Mouse (Mus musculus) retina, embryonic 14.5 days (tissue): ENCODE measurements at regions not wholly inside any gene's neighbourhood (a gene's known extent, or its start where the extent isn't known, plus 50 kb on each side); places are given as distances from the start of the nearest gene placed in this dataset.

Experiments
- DNase-seq: peaks from one replicate; pipeline ENCODE4 v3.0.0-alpha.2; 2015; ENCODE audit warnings: low spot score

- no peak for DNase-seq
Observed at GRCm38 (mm10) chr1:151119566-151119965, 62.8 kb upstream of the Gm47985 start.

- DNase-seq, result no peak
Observed at GRCm38 (mm10) chr1:151121686-151122085, 60.7 kb upstream of the Gm47985 start.

GRCm38 (mm10) chr1:151123964-151124363, 58.4 kb upstream of the Gm47985 start:
- no peak for DNase-seq

GRCm38 (mm10) chr1:151125028-151125659, 57.2 kb upstream of the Gm47985 start:
- DNase-seq, result no peak

GRCm38 (mm10) chr1:151125764-151126485, 56.4 kb upstream of the Gm47985 start:
- DNase-seq, result no peak

GRCm38 (mm10) chr1:151126756-151127155, 55.6 kb upstream of the Gm47985 start:
- DNase-seq, result no peak

- no peak for DNase-seq
Observed at GRCm38 (mm10) chr1:151128005-151128404, 54.3 kb upstream of the Gm47985 start.

GRCm38 (mm10) chr1:151128955-151129354, 53.4 kb upstream of the Gm47985 start:
- DNase-seq, result no peak

- no peak for DNase-seq
Observed at GRCm38 (mm10) chr1:151130036-151130435, 52.3 kb upstream of the Gm47985 start.

- DNase-seq, result no peak
Observed at GRCm38 (mm10) chr1:151130845-151131626, 51.3 kb upstream of the Gm47985 start.

- no peak for DNase-seq
Observed at GRCm38 (mm10) chr1:151131627-151132284, 50.6 kb upstream of the Gm47985 start.
